Mouse (Mus musculus): ENCODE data around the gene Slc5a1. TPM values are rescaled to one million over a fixed set of nuclear protein-coding genes. Genes with fewer than 3 reads are reported as not detected.

Slc5a1 gene
- polyA plus RNA-seq, 1 experiment from 2014 or later, result not detected

Other genes with a start within 250 kb of the Slc5a1 start
- 19.7 and 21.9 TPM in 2 replicates for gene Prr14l, start 250.0 kb upstream of the Slc5a1 start, polyA plus RNA-seq (2016; fragmentation: Nextera tagmentation; extraction: Ambion mirVana)
- gene Depdc5, start 240.5 kb upstream of the Slc5a1 start, polyA plus RNA-seq (2016; fragmentation: Nextera tagmentation; extraction: Ambion mirVana), result 41.6 and 42.8 TPM in 2 replicates
- 435 and 440 TPM in 2 replicates for gene Ywhah, start 85.4 kb upstream of the Slc5a1 start, polyA plus RNA-seq (2016; fragmentation: Nextera tagmentation; extraction: Ambion mirVana)
- 2.0 and 2.9 TPM in 2 replicates for gene Spon2, start 114.2 kb downstream of the Slc5a1 start, polyA plus RNA-seq (2016; fragmentation: Nextera tagmentation; extraction: Ambion mirVana)
- 570 and 571 TPM in 2 replicates for gene Ctbp1, start 170.8 kb downstream of the Slc5a1 start, polyA plus RNA-seq (2016; fragmentation: Nextera tagmentation; extraction: Ambion mirVana)
- 141 and 147 TPM in 2 replicates for gene Maea, start 231.3 kb downstream of the Slc5a1 start, polyA plus RNA-seq (2016; fragmentation: Nextera tagmentation; extraction: Ambion mirVana)